Comparison of ENCODE assay signal across 9 mouse cellular contexts in the genomic region with DNA sequence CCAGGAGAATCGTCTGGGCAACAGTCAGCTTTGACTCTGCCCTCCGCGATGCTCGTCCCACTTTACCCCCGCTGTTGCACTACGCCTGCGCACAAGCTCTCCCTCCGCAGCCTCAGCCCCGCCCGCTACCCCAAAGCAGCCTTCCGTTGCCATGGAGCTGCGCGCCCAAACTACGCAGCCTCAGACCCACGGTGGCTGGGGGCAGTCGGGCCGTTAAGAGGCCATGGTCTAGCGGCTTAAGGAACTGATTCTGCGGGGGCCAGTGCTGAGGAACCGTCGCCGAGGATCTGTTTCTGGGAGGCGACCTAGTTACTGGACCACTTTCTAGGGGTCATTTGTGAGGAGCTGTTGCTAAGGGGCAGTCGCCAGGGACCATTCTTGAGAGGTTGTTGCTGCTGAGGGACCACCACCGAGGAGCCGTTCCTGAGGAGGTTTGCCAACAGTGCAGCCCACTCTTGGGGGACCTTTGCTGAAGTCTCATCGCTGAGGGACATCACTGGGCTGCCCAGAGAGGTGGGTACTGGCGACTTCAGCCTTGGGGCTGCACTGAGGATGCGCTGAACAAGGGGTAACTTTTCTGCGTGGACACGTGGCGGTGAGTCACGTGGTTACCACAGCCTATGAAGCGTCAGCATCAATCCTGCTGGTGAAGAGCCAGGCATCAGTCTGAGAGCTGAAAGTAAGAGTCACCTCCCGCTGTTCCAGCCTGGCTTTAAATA. TPM values are rescaled to one million over a fixed set of nuclear protein-coding genes. Genes with fewer than 3 reads are reported as not detected.
DNase-seq lines count a peak whose midpoint lies in the region; ATAC-seq lines count a peak whose summit lies in the region.
"Had no signal": no experiment of that assay in that cellular context is flagged by ENCODE, and none has a peak within 500 bp of the region (broad histone marks: within the 10 kb centered on the region; RNA-seq: fewer than 3 reads in every experiment).

Gene Cfap74, plus strand, starts transcription at position 133 of the 719 bp plus-strand sequence.

- H3K9me3 ChIP-seq in embryonic facial prominence, embryonic 14.5 days (ENCODE audit: control insufficient read depth, low read length): no peaks in the 10 kb centered on the region
- H3K9me3 ChIP-seq in limb, embryonic 12.5 days: peaks cover 3% of the 10 kb centered on the region; the same call in 1 of the 2 replicates
- H3K9me3 ChIP-seq in midbrain, embryonic 16.5 days (replicated peaks; ENCODE audit: control insufficient read depth, low read length, poor library complexity, severe bottlenecking): no peaks in the 10 kb centered on the region
- no peaks in the 10 kb centered on the region for H3K9me3 ChIP-seq in stomach, embryonic 15.5 days
- H3K9me3 ChIP-seq: G1E had no signal

- peak within 1 kb of the TSS; percentile 53 for H3K4me3 ChIP-seq in embryonic facial prominence, embryonic 14.5 days (ENCODE audit: low read depth, low read length)
- H3K4me3 ChIP-seq in limb, embryonic 12.5 days (replicated peaks): peak within 1 kb of the TSS; percentile 58
- peak within 1 kb of the TSS; percentile 58 for H3K4me3 ChIP-seq in midbrain, embryonic 16.5 days (ENCODE audit: low read depth, low read length)
- peak within 1 kb of the TSS; percentile 39 for H3K4me3 ChIP-seq in stomach, embryonic 15.5 days (replicated peaks)

- H3K36me3 ChIP-seq in embryonic facial prominence, embryonic 14.5 days (ENCODE audit: control insufficient read depth, insufficient read depth, low read length): no peaks in the 10 kb centered on the region
- no peaks in the 10 kb centered on the region for H3K36me3 ChIP-seq in limb, embryonic 12.5 days
- no peaks in the 10 kb centered on the region for H3K36me3 ChIP-seq in midbrain, embryonic 16.5 days (ENCODE audit: control insufficient read depth, insufficient read depth, low read length)
- no peaks in the 10 kb centered on the region for H3K36me3 ChIP-seq in stomach, embryonic 15.5 days
- H3K36me3 ChIP-seq: G1E had no signal

- peak; percentile 98 for ATAC-seq in embryonic facial prominence, embryonic 14.5 days (ENCODE audit: low read depth)
- peak; percentile 91 for ATAC-seq in limb, embryonic 12.5 days (ENCODE audit: insufficient number of reproducible peaks, insufficient read depth, low FRiP score, low TSS enrichment, low read depth)
- ATAC-seq in midbrain, embryonic 16.5 days: peak; percentile 99
- ATAC-seq in stomach, embryonic 15.5 days (ENCODE audit: insufficient read depth, low FRiP score, low read depth): peak; percentile 80; the same call in 1 of the 2 replicates

- peak; percentile 71 for DNase-seq in urinary bladder, postnatal 14 days (ENCODE audit: low spot score)
- DNase-seq in urinary bladder, postnatal 10 days (ENCODE audit: low spot score): no peak
- DNase-seq in embryonic facial prominence, embryonic 14.5 days (ENCODE audit: low spot score): peak; percentile 91
- DNase-seq in heart, adult 9 months (ENCODE audit: low spot score in 2 of 2): peak; percentile 66 to 77
- DNase-seq in kidney, adult 8-10 months: peak; percentile 48 to 56

- no peaks in the 10 kb centered on the region for H3K4me1 ChIP-seq in embryonic facial prominence, embryonic 14.5 days (ENCODE audit: control insufficient read depth, insufficient read depth, low read length)
- peaks cover 8% of the 10 kb centered on the region; the same call in 1 of the 2 replicates for H3K4me1 ChIP-seq in limb, embryonic 12.5 days (replicated peaks)
- peaks cover 11% of the 10 kb centered on the region for H3K4me1 ChIP-seq in midbrain, embryonic 16.5 days (ENCODE audit: control insufficient read depth, insufficient read depth, low read length)
- peaks cover 7% of the 10 kb centered on the region; the same call in 1 of the 2 replicates for H3K4me1 ChIP-seq in stomach, embryonic 15.5 days

- no peak within 1 kb of the TSS; the same call in 1 of the 2 replicates for H3K27ac ChIP-seq in embryonic facial prominence, embryonic 14.5 days (replicated peaks; ENCODE audit: low read depth, low read length)
- peak within 1 kb of the TSS; percentile 32; the same call in 1 of the 2 replicates for H3K27ac ChIP-seq in limb, embryonic 12.5 days
- peak within 1 kb of the TSS; percentile 72 for H3K27ac ChIP-seq in midbrain, embryonic 16.5 days (ENCODE audit: low read length)
- H3K27ac ChIP-seq in stomach, embryonic 15.5 days: no peak within 1 kb of the TSS

- peak within 1 kb of the TSS; percentile 65 for H3K9ac ChIP-seq in embryonic facial prominence, embryonic 14.5 days (ENCODE audit: low read depth, low read length)
- H3K9ac ChIP-seq in limb, embryonic 12.5 days (replicated peaks): peak within 1 kb of the TSS; percentile 51
- H3K9ac ChIP-seq in midbrain, embryonic 16.5 days (ENCODE audit: low read depth, low read length): peak within 1 kb of the TSS; percentile 61
- no peak within 1 kb of the TSS for H3K9ac ChIP-seq in stomach, embryonic 15.5 days

- under 1% methylated on average over 35 of the region's 35 CpGs for WGBS in embryonic facial prominence, embryonic 14.5 days
- WGBS in limb, embryonic 12.5 days: under 1% methylated on average over 35 of the region's 35 CpGs
- under 1% methylated on average over 35 of the region's 35 CpGs for WGBS in midbrain, embryonic 16.5 days
- under 1% methylated on average over 35 of the region's 35 CpGs for WGBS in stomach, embryonic 15.5 days

- peak within 1 kb of the TSS; percentile 85 for H3K4me2 ChIP-seq in embryonic facial prominence, embryonic 14.5 days (ENCODE audit: low read depth, low read length)
- peak within 1 kb of the TSS; percentile 79 for H3K4me2 ChIP-seq in limb, embryonic 12.5 days
- H3K4me2 ChIP-seq in midbrain, embryonic 16.5 days (ENCODE audit: low read length): peak within 1 kb of the TSS; percentile 81
- H3K4me2 ChIP-seq in stomach, embryonic 15.5 days: peak within 1 kb of the TSS; percentile 65

- no peaks in the 10 kb centered on the region for H3K27me3 ChIP-seq in embryonic facial prominence, embryonic 14.5 days (replicated peaks; ENCODE audit: control insufficient read depth, insufficient read depth, low read length)
- H3K27me3 ChIP-seq in limb, embryonic 12.5 days: no peaks in the 10 kb centered on the region
- no peaks in the 10 kb centered on the region for H3K27me3 ChIP-seq in midbrain, embryonic 16.5 days (ENCODE audit: control insufficient read depth, insufficient read depth, low read depth, low read length)
- no peaks in the 10 kb centered on the region for H3K27me3 ChIP-seq in stomach, embryonic 15.5 days (replicated peaks)

RNA-seq across cellular contexts. Expression of gene Cfap74, which starts in this region (rescaled TPM):
- 4.4 and 4.5 TPM in 2 replicates for polyA plus RNA-seq in embryonic facial prominence, embryonic 14.5 days (2014; fragmentation: Nextera tagmentation; extraction: Ambion mirVana)
- polyA plus RNA-seq in limb, embryonic 12.5 days (2016; fragmentation: Nextera tagmentation; extraction: Ambion mirVana): 5.6 and 6.8 TPM in 2 replicates
- polyA plus RNA-seq in midbrain, embryonic 16.5 days (2015; fragmentation: Nextera tagmentation; extraction: Ambion mirVana): 5.9 and 6.4 TPM in 2 replicates
- 1.5 and 2.1 TPM in 2 replicates for polyA plus RNA-seq in stomach, embryonic 15.5 days (2015; fragmentation: Nextera tagmentation; extraction: Ambion mirVana)
- polyA plus RNA-seq: G1E had no signal

Comparison
In these comparisons a context has a peak if more than half of its experiments do, and no peak if none do; other contexts are left out.
1. H3K27ac ChIP-seq: peak in limb, embryonic 12.5 days (single experiment) and midbrain, embryonic 16.5 days (single experiment); none in embryonic facial prominence, embryonic 14.5 days (single experiment) and stomach, embryonic 15.5 days (single experiment).
2. Peak in every context shown above with its lines, with median percentiles within 50 percentile points of each other: ATAC-seq, H3K4me2 ChIP-seq and H3K4me3 ChIP-seq.